ENCODE assay signal across 12 mouse cellular contexts in the genomic region with DNA sequence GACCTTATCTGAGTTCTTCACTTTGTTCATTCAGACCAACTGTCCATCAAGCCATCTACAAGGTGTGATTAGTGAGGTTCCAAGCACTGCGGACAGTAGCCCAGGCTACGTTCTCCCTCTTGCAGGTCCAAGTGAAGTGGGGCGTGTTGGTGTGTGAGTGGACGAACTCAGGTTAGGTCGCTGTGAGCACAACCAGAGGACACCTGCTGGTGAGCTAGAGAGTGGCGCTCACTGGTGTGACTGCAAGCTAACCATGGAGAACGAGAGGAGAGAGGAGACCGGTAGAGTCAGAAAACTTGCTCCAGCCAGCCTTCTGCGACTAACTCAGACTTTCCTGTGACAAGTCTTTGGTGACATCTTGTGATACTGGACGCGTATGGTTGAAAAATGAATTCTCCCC. TPM values are rescaled to one million over a fixed set of nuclear protein-coding genes. Genes with fewer than 3 reads are reported as not detected.
DNase-seq lines count a peak whose midpoint lies in the region; ATAC-seq and TF ChIP-seq lines count a peak whose summit lies in the region.
"Had no signal": no experiment of that assay in that cellular context is flagged by ENCODE, and none has a peak within 500 bp of the region (broad histone marks: within the 10 kb centered on the region; RNA-seq: fewer than 3 reads in every experiment).

No protein-coding gene starts in this region.

- H3K27ac ChIP-seq in intestine, postnatal 0 days (ENCODE audit: low read depth, low read length) = no peak overlapping the region
- no peak overlapping the region for H3K27ac ChIP-seq in intestine, embryonic 16.5 days (ENCODE audit: low read length)
- no peak overlapping the region for H3K27ac ChIP-seq in lung, postnatal 0 days (ENCODE audit: low read length)
- H3K27ac ChIP-seq: kidney, embryonic 15.5 days had no signal

- H3K9ac ChIP-seq in intestine, postnatal 0 days (ENCODE audit: low read depth, low read length) = no peak overlapping the region
- no peak overlapping the region for H3K9ac ChIP-seq in intestine, embryonic 16.5 days (ENCODE audit: low read depth, low read length)
- H3K9ac ChIP-seq in lung, postnatal 0 days (replicated peaks; ENCODE audit: low read depth) = no peak overlapping the region
- H3K9ac ChIP-seq: kidney, embryonic 15.5 days had no signal

- H3K9me3 ChIP-seq in intestine, postnatal 0 days (ENCODE audit: control insufficient read depth) = no peaks in the 10 kb centered on the region
- H3K9me3 ChIP-seq in intestine, embryonic 16.5 days (ENCODE audit: control insufficient read depth, low read length) = no peaks in the 10 kb centered on the region
- no peaks in the 10 kb centered on the region for H3K9me3 ChIP-seq in lung, postnatal 0 days (ENCODE audit: low read length)
- H3K9me3 ChIP-seq: kidney, embryonic 15.5 days had no signal

- H3K36me3 ChIP-seq in intestine, postnatal 0 days (ENCODE audit: control insufficient read depth, insufficient read depth) = no peaks in the 10 kb centered on the region
- H3K36me3 ChIP-seq in intestine, embryonic 16.5 days (ENCODE audit: control insufficient read depth, insufficient read depth, low read length) = no peaks in the 10 kb centered on the region
- no peaks in the 10 kb centered on the region for H3K36me3 ChIP-seq in lung, postnatal 0 days (ENCODE audit: insufficient read depth, low read length)
- H3K36me3 ChIP-seq: kidney, embryonic 15.5 days had no signal

- H3K27me3 ChIP-seq in intestine, postnatal 0 days (replicated peaks; ENCODE audit: control insufficient read depth, insufficient read depth, low read length) = no peaks in the 10 kb centered on the region
- no peaks in the 10 kb centered on the region for H3K27me3 ChIP-seq in intestine, embryonic 16.5 days (replicated peaks; ENCODE audit: control insufficient read depth, insufficient read depth, low read length)
- no peaks in the 10 kb centered on the region for H3K27me3 ChIP-seq in lung, postnatal 0 days (replicated peaks; ENCODE audit: insufficient read depth, low read length)
- H3K27me3 ChIP-seq: kidney, embryonic 15.5 days had no signal

- peak; percentile 61 for TF ChIP-seq CTCF in intestine, postnatal 0 days (IDR thresholded peaks at IDR 0.05; ENCODE audit: low read depth)
- TF ChIP-seq CTCF in lung, postnatal 0 days (IDR thresholded peaks at IDR 0.05) = peak; percentile 48
- TF ChIP-seq CTCF in brain, embryonic 14.5 days (IDR thresholded peaks at IDR 0.05; ENCODE audit: borderline replicate concordance, extremely low read depth, insufficient read depth, insufficient read length) = peak; percentile 30; the same call in 1 of the 2 replicates

- no peak for TF ChIP-seq EP300 in lung, postnatal 0 days (IDR thresholded peaks at IDR 0.05)

- no peak for ATAC-seq in intestine, postnatal 0 days
- ATAC-seq in intestine, embryonic 16.5 days = no peak
- no peak for ATAC-seq in lung, postnatal 0 days

- no peaks in the 10 kb centered on the region for H3K4me1 ChIP-seq in intestine, postnatal 0 days (replicated peaks; ENCODE audit: control insufficient read depth, insufficient read depth, low read length)
- H3K4me1 ChIP-seq in intestine, embryonic 16.5 days (ENCODE audit: control insufficient read depth, insufficient read depth, low read length) = no peaks in the 10 kb centered on the region
- no peaks in the 10 kb centered on the region for H3K4me1 ChIP-seq in lung, postnatal 0 days (ENCODE audit: insufficient read depth, low read depth, low read length)
- H3K4me1 ChIP-seq: kidney, embryonic 15.5 days had no signal

- H3K4me2 ChIP-seq in intestine, postnatal 0 days (replicated peaks; ENCODE audit: low read depth) = no peak overlapping the region
- H3K4me2 ChIP-seq in intestine, embryonic 16.5 days (ENCODE audit: low read depth, low read length) = no peak overlapping the region
- no peak overlapping the region for H3K4me2 ChIP-seq in lung, postnatal 0 days (replicated peaks; ENCODE audit: low read depth, low read length)
- H3K4me2 ChIP-seq: kidney, embryonic 15.5 days had no signal

- no peak overlapping the region for H3K4me3 ChIP-seq in intestine, postnatal 0 days (ENCODE audit: low read depth, low read length)
- H3K4me3 ChIP-seq in intestine, embryonic 16.5 days (ENCODE audit: low read length) = no peak overlapping the region
- no peak overlapping the region for H3K4me3 ChIP-seq in lung, postnatal 0 days (ENCODE audit: low read depth, low read length)
- H3K4me3 ChIP-seq: erythroblast, embryonic 14.5 days; kidney, embryonic 15.5 days had no signal

- 66% methylated on average over 11 of the region's 11 CpGs for WGBS in intestine, postnatal 0 days
- 57% methylated on average over 11 of the region's 11 CpGs for WGBS in intestine, embryonic 16.5 days
- 53% methylated on average over 11 of the region's 11 CpGs for WGBS in lung, postnatal 0 days

- DNase-seq in lung, postnatal 0 days (ENCODE audit: low spot score) = no peak
- no peak for DNase-seq in lung, postnatal 25 days (ENCODE audit: low spot score)
- no peak for DNase-seq in brain, embryonic 14.5 days (ENCODE audit: low read depth)
- peak; percentile 15 for DNase-seq in thymus, postnatal 25 days
- DNase-seq in left cerebral cortex, adult 11 months (ENCODE audit: low spot score) = no peak
- DNase-seq: cerebellum, postnatal 25 days had no signal

- no peak for TF ChIP-seq POLR2A in brain, embryonic 14.5 days (IDR thresholded peaks at IDR 0.05; ENCODE audit: borderline replicate concordance, extremely low read depth, insufficient read depth, insufficient read length, poor library complexity, severe bottlenecking)

RNA-seq across cellular contexts. Expression of a gene that starts 3.5 kb away (rescaled TPM):
- 0.07 TPM in 1 of 2 replicates, not detected in the other for polyA plus RNA-seq in intestine, postnatal 0 days (2015; fragmentation: Nextera tagmentation; extraction: Ambion mirVana)
- polyA plus RNA-seq in intestine, embryonic 16.5 days (2015; fragmentation: Nextera tagmentation; extraction: Ambion mirVana) = 0.06 TPM in 1 of 2 replicates, not detected in the other
- polyA plus RNA-seq in lung, postnatal 0 days (2015; fragmentation: Nextera tagmentation; extraction: Ambion mirVana) = 0.14 and 0.17 TPM in 2 replicates
- 1.1 and 2.0 TPM in 2 replicates for polyA plus RNA-seq in brain, embryonic 14.5 days (2012; rRNA removed)
- polyA plus RNA-seq: erythroblast, embryonic 14.5 days; gonadal fat pad, adult 2 months; kidney, embryonic 15.5 days; liver, embryonic 16.5 days had no signal
